Mouse (Mus musculus) testis, postnatal 14 days (tissue): ENCODE measurements around the gene Tent4b.

ENCODE experiments used
- DNase-seq: peaks from one replicate; pipeline ENCODE4 v3.0.0; 2021; ENCODE audit warnings: low spot score

Gene Tent4b

DNA sequence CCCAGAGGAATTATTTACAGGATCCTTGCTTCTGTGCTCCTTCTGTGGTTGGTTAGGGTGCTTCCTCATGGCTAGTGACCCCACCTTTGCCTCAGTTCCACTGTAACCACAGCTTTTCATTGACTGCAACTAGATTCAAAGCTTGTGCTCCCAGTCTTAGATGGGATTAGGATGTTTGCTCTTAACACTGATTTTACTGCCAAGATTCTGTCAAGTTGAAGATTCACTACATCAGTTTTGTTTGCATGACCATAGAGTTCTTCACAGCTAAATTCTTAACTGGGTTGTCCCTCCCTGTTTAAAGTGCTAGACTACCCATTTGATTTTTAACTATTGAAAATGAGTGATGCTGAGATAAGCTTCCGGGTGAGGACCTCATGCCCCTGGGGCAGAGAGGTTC lies 29.3 kb downstream of the Tent4b start:
- DNase-seq: no peak

DNA sequence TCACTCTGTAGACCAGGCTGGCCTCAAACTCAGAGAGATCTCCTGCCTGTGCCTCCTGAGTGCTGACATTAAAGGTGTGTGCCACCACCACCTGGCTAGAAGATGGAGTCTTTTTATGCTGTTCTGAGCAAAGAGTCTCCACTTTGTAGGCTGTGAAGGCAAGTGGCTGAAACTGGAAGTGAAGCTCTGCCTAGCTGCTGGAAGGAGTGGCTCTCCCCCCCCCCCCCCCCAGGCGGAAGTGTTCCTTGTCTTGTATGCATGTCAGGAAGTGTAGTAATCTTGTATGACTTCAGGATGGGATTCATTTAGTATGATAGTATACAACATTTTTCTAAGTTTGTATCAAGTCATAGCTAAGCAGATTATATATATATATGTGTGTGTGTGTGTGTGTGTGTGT lies 29.8 kb downstream of the Tent4b start:
- no peak for DNase-seq

DNA sequence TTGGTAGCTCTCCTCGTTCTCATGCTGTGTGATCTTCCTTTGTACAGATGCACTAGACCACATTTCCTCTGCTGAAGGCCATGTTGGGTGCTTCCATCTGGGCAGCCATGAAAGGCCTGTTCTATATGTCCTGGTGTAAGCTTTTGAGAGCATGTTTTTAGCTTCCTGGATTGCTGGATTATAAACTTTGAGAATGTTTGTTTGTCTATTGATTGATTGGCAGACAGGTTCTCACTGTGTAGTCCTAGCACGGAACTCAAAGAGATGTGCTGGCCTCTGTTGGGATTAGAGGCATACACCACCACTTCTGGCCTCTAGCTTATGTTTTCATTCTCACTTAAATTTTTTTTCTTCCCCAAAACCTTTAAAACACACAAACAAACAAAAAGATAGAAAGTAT lies 37.7 kb downstream of the Tent4b start:
- no peak for DNase-seq

DNA sequence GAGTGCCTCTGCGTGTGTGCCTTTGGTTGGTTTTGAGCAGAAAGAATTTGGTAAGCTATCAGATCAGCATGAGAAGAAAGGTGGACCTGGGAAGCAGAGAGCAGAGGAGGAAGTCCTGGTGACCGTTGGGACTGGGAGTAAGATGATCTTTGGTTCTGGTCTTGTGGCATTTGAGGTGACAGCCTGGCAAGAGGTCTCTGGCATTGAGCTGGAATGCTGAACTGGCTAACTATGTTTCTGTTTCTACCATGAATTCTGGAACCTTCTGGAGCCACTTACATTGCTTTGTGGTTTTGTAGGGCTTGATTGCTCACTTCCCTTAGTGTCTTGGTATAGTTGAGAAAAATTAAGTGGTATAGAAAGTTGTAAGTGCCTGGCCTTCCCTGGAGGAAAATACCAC lies 38.6 kb downstream of the Tent4b start:
- no peak for DNase-seq

DNA sequence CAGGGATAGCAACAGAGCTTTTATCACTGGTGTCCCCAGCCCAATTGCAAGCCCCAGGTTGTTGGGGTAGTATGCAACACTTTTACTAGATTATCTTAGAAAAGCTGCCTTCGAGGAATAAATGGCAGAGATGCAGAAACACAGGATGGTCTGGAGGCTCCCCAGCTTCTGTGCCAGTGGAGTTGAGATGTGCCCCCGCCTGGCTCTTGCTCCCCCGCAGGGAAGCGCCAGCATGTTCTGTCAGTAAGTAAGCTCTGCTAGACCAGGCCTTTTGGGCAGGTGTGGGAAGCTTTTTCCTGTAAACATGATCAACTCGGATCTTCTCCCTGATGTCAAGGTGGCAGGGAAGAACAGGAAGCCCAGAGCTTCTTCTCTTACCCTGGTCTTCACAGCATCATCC lies 40.3 kb downstream of the Tent4b start:
- DNase-seq: no peak

DNA sequence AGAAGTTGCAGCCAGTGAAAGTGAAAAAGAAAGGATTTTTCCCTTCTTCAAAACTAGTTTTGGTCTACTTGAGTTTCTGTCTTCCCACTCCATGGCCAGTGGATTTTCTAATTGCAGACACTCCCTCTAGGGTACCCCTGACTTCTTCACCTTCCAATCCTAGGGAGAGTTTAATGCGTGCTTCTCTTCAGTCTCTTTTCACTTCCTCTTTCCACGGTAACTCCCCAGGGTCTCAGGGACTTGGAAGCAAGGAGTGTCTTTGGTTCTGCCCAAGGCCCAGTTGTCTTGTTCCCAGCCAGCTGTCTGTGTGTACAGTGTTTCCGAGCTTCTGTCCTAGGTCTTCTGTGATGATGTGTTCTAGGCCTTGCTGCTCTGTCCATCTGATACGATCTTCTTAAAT lies 42.9 kb downstream of the Tent4b start:
- no peak for DNase-seq

DNA sequence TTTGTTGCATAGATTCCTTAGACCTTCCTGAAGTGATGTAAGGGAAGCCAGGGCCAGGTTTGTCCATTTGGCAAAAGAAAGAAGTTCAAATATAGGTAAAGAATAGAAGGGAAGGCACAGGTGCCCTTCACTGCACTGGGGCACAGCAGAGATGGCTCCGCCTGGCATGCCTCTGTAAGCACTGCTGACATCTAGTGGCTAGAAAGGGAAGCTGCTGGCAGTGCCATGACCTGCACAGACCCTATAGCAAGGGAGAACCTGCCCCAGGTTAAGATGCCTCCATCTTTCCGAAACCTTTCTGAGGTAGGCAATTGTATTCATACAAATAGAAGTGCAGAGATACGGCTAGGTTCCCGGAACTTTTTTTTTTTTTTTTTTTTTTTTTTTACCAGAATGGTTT lies 45.3 kb downstream of the Tent4b start:
- DNase-seq: no peak

DNA sequence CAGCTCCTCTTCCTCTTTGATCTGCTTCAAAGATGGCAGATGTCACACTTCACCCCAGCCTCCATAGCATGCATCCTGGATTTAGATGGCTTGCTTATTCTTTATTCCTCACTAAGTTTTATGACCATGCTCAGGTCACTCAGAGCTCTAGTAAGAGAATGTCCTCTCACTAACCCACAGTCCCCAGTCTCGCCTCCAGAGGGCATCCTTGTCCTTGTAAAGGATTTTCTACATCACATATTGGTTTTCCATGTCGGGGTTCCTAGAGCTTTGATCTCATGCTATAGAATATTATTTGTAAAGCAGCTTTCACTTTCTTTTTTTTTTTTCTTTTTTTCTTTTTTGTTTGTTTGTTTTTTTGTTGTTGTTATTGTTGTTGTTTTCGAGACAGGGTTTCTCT lies 53.8 kb downstream of the Tent4b start:
- DNase-seq: no peak

DNA sequence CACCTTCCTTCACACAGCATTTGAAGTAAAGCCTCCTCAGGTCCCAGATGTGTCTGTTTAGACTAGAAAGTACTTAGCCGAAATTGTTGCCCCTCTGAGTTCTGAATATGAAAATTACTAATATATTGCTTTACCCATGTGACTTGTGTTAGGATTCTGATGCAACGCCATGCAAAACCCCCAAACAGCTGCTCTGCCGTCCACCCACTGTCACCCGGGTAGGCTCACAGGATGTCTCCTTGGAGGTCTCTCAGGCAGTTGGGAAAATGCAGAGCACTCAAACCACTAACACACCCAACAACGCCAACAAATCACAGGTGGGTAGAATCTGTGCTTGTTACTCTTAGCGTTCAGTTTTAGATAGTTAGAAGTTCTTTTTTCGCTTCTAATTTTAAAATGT lies 55.9 kb downstream of the Tent4b start:
- DNase-seq: no peak

DNA sequence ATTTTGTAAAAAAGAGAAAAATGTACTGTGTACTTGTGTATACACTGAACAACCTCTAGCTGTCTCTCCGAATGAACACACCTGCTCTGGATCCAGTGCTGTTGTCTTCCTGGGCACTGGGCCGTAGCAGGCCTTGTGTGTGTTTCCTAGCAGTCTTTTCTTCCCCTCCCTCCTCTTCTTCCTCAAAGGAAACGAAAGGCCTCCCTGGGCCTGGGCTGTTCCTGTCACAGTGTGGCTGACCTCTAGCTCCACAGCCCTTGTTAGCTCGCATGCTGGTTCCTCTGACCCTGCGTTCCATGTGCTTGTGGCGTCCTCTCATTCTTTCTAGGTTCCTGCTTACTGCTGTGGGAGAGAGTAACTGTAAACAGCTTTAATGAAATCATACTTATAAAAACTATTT lies 59.0 kb downstream of the Tent4b start:
- DNase-seq: no peak

DNA sequence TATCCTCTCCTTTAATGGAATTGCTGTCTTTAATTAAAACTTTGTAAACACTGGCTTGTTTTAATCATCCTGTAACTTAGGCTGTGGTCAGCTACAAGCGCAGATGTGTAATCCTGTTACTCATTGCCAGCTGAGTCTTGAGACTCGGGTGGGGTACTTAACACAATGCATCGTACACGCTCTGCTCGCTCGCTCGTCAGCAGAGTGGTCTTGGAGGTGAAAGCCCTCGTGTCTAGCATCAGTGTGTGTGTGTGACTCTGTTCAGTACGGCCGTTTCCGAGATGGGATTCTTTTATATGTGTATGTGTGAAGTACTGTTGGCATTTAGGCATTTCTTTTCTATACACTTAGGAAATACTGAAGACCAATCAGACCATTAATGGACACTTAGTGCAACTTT lies 59.5 kb downstream of the Tent4b start:
- no peak for DNase-seq

DNA sequence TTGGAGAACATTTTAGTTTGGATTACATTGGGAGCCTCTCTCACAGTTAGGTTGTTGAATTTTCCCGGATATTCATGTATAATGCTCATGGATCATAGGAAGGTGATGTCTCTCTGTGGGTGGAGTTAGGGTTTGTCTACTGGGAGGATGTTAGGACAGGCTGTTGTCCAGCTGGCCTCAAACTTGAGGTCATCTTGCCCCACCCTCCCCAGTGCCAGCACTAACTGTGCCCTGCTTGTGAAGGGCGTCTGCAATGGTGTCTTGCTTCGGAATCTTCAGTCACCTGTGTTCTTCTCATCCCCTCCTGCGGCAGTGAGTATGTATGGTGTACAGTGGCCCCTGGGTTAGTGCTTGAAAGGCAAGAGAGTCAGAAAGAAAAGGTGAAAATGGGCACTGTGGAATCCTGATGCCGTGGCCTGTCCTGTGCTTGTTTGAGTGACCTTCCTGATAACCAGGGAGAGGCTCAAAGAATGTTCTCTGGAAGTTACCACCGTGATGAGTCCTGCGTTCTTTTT lies 61.5 kb downstream of the Tent4b start:
- DNase-seq: no peak

DNA sequence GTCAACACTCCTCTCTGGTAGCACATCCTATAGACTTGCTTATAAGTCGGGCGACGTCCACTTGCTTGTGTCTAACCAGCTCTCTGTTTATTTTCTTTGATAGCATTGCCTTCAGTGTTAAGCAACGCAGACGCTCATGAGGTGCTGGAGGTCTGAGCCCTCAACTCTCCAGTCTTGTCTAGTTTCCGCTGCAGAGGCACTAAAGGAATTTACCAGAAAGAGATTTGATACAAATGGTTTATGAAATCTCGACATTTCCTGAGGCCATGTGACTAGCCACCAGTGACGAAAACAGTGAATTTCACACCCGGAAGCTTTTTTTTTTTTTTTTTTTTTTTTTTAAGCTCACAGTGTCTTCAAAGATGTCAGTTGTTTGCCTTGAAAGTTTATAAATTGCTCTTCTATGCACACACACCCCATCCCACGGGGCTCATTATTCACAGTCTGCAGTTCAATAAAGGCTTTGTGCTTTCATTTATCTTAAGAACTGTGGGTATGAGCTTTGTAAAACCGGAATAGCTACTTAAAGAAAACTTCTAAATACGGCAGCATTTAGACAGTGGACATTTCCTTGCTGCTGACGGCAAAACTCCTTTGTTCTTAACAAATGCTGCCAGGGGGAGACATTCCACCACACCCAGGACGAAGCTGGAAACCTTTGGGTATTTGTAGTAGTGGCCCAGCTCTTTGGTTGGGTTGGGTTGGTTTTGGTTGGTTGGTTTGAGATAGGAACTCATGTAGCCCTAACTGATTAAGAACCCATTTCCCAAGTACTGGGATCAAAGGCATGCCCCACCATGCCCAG lies 64.0 kb downstream of the Tent4b start:
- DNase-seq: no peak

DNA sequence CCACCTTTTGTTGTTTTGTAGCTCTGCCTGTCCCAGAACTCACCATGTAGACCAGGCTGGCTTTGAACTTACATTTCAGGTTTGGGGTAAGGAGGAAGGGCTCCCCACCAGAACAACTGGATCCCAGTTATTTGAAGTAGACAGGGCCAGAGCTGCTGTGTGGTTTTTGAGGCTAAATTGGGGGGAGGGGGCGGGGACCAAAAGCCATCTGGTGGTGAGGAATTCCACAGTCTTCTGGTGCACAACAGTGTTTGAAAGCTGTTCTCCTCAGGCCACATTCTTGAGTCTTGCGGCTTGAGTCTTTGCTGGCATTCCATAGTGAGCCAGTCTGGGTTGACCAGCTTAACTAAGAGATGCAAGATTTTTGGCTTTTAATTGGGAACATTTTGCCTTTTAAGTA lies 66.5 kb downstream of the Tent4b start:
- DNase-seq: no peak

DNA sequence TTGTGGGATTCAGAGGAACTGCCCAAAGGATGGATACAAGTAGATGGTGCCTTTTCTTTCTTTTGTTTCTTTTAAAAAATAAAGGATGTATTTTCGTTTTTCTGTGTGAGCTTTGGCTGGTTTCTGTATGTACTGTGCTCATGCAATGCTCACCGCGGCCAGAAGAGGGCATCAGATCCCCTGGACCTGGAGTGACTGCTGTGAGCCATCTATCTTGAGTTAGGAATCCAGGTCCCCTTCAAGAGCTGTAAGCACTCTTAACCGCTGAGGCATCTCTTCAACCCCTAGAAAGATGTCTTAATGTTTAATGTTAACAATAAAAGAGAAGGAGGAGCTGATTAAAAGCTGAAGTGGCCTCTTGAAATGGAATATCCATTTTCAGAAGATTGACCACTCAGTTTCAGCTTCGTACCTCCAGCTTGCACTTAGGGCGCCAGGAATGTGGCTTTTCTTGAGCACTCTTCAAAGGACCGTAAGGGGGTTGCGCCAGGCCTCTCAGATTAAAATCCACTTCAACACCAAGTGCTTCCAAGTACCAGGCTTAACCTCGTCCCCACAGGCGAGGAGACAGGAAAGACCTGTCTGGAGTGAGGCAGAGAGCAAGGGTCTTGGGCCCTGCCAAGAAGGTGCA lies 67.3 kb downstream of the Tent4b start:
- no peak for DNase-seq

DNA sequence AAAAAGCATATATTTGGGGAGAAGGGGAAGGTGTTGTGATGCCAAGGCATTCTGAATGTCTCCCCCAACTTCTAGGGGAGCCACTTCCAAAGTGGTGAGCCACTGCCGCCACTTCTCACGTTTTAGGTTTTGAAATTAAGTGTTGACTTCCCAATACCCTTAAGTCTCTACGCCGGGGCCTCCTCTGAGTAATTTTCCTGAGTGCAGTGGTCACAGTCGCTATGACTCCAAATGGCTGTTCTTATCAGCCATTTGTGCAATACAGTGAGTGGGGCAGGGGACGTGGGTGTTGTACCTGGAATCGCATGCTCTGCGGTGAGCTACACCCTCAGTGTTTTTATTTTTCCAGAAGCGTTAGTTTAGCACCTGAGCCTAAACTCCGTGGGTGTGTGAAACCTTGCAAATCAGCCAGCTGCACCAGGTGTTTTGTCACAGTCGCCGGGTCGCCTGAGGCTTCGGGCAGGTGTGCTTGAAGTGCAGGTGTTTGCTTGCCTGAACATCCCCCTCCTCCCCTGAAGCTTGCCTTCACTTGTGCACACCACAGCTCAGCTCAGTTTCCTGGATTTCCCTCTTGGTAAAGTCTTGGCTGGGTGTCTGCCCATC lies 67.9 kb downstream of the Tent4b start:
- DNase-seq: no peak

DNA sequence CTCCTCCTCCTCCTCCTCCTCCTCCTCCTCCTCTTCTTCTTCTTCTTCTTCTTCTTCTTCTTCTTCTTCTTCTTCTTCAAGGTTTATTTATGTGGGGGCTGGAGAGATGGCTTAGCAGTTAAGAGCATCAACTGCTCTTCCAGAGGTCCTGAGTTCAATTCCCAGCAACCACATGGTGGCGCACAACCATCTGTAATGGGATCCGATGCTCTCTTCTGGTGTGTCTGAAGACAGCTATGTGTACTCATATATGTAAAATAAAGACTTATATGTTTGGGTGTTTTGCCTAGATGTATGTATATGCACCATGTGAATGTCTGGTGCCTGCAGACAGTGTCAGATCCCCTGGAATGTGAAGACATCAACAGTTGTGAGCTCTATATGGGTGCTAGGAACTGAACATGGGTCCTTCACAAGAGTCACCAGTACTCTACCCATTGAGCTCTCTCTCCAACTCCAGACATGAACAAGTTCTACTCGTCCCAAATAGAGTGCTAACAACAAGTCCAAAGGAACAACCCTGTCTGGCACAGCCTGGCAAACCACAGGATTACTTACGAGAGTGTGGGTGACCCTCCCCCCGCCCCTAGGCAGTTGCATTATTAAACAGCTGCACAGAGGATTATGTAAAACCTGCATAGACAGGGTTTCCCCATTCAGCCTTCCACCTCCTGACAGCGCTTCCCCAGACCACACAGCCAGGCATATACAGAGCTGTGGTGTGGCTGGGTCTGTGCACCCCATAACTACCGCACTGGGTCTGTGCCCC lies 70.3 kb downstream of the Tent4b start:
- DNase-seq: no peak

DNA sequence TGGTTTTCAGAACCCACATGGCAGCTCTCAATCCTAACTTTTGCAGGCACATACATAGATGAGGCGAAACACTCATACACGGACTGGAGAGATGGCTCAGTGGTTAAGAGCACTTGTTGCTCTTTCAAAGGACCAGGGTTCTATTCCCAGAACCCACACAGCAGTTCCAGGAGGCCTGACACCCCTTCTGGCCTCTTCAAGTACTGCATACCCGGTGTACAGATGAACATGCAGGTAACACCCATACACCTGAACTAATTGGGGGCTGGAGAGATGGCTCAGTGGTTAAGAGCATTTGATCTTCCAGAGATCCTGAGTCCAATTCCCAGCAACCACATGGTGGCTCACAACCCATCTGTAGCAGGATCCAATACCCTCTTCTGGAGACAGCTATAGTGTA lies 71.1 kb downstream of the Tent4b start:
- no peak for DNase-seq

DNA sequence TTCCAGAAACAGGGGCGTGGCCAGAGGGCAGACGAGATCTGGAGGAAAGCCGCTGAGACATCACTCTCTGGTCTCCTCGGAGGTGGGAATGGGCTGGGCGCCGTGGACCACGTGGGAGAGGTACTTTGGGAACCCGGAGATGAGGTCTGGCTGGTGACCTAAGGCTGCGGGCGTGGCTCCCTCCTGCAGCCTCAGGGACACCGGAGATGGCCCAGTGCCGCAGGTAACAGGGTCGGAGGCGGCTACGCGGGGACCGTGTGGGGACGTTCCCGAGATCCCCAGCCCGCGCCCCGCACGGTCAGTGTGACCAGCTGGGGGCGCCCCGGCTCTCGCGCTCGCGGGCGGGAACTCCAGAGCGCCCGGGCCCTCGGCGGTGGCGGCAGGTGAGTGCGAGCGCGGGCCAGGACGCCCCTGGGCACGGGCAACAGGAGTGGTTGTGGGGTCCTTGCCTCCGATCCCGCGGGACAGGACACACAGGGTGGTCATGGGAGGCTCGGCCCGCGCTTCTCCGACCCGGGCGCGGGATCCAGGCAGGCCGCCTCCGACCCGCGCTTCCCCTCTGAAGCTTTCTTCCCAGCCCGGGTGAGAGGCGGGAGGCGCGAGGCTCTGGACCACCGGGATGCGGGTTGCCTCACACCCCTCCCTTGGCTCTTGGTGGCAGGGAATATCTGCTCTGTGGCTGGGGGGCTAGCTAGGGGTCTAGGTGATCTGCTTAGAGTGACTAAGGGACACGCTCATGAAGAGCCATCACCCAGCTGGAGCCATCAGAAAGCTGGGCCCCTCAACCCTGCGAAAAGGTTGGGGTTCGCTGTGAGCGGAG lies 73.4 kb downstream of the Tent4b start, which contains the start of gene Adcy7:
Gene Adcy7 (plus strand): TSS at position 173 of the 820 bp plus-strand sequence.
- DNase-seq: peak; percentile 59

DNA sequence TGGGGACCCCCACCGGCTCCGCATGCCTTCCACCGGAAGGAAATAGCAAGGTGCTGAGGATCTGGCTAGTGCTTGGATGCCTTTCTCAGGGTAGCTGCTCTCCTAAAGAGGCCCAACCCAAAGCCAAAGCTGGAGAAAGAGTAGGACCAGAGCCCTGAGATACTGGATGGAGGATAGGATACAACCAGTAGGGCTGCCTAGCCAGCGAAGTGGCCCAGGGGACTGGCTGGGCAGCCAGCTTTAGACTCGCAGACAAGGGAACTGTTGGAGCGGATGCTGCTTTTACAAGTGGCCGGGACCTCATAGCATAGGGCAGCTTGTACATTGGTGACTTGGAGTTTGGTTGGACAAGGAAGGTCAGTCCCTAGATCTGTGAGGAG lies 74.0 kb downstream of the Tent4b start:
- DNase-seq: no peak

DNA sequence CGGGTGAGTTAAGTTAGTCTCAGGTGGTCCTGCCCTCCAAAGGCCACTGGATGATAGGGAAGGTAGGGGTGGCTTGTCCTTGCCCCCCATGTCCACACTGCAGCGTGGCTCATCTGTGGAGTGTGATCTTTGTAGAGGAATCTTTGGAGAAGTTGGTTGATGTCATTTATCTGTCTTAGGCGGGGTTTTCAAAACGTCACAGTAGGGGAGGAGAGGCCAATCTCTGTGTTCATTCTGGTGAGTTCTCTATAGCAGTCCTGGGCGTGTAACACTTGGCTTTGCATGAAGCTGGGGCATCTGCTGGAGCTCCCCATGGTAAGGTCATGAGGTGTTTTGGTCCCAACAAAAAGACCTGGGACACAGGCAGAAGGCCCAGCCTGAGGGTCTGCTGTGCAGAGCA lies 75.1 kb downstream of the Tent4b start:
- DNase-seq: no peak

DNA sequence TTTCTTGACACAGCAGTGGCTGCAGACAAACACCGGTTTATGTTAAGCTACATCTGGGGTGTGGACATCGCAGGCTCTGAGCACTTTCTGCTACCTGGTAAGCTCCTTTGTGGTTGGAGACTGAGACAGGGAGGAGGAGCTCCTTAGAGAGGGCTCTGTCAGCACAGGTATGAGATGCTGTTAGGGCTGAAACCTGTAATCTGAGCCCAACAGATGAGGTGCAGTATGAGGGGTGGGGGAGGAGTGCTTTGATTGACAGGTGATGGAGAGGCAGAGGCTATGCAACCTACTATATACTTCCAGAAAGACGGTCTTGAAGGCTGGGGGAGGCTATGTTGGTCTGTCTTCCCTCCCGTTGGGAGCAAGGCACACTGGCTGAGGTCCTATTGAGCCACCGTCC lies 80.2 kb downstream of the Tent4b start:
- no peak for DNase-seq
